Mouse (Mus musculus) embryonic facial prominence, embryonic 13.5 days (tissue): ENCODE data around the gene Itpka. TPM values are rescaled to one million over a fixed set of nuclear protein-coding genes. Genes with fewer than 3 reads are reported as not detected.

Experiments used
- ATAC-seq: fragments of 200-750 bp; cut with Nextera tagmentation; 2 replicates; pipeline ENCODE4 v1.8.0; 2017; ENCODE audit warnings: low read depth; ENCODE audit not compliant: insufficient number of reproducible peaks, insufficient read depth, low FRiP score, low TSS enrichment
- H3K27ac ChIP-seq: fragments of 300-500 bp; sonication (generic); 2 replicates; pipeline ENCODE4 v1.5.1; 2015; ENCODE audit warnings: moderate library complexity, mild to moderate bottlenecking, inconsistent platforms
- H3K27me3 ChIP-seq: fragments of 300-500 bp; sonication (generic); 2 replicates; pipeline ENCODE4 v1.6.1; 2015; ENCODE audit warnings: mild to moderate bottlenecking, inconsistent platforms
- H3K36me3 ChIP-seq: fragments of 300-500 bp; sonication (generic); 2 replicates; pipeline ENCODE4 v1.6.1; 2015; ENCODE audit warnings: mild to moderate bottlenecking, inconsistent platforms
- H3K4me1 ChIP-seq: fragments of 300-500 bp; sonication (generic); 2 replicates; pipeline ENCODE4 v1.6.1; 2015; ENCODE audit warnings: inconsistent platforms
- H3K4me2 ChIP-seq: fragments of 300-500 bp; sonication (generic); 2 replicates; pipeline ENCODE4 v1.6.1; 2015; ENCODE audit warnings: moderate library complexity, mild to moderate bottlenecking, inconsistent platforms
- H3K4me3 ChIP-seq: fragments of 300-500 bp; sonication (generic); 2 replicates; pipeline ENCODE4 v1.5.1; 2015; ENCODE audit warnings: mild to moderate bottlenecking, inconsistent platforms
- H3K9ac ChIP-seq: fragments of 300-500 bp; sonication (generic); 2 replicates; pipeline ENCODE4 v1.6.1; 2015; ENCODE audit warnings: mild to moderate bottlenecking, inconsistent platforms
- H3K9me3 ChIP-seq: fragments of 300-500 bp; sonication (generic); 2 replicates; pipeline ENCODE4 v1.6.1; 2016; ENCODE audit warnings: inconsistent platforms
- WGBS: fragments of 180-500 bp; shearing (Covaris S2); methylation state at CpG from one replicate; pipeline ENCODE4 v1.1.7; 2015; ENCODE audit warnings: mixed read lengths; 5-methylcytosine and 5-hydroxymethylcytosine counted together
- polyA plus RNA-seq: library from polyadenylated mRNA; unstranded; fragments of >200 nt; fragmentation: Nextera tagmentation; extraction: Ambion mirVana; gene quantifications from 2 replicates; pipeline ENCODE4 v1.2.1, GENCODE M21; 2015

Gene Itpka
- polyA plus RNA-seq, 1 experiment from 2014 or later = not detected

DNA sequence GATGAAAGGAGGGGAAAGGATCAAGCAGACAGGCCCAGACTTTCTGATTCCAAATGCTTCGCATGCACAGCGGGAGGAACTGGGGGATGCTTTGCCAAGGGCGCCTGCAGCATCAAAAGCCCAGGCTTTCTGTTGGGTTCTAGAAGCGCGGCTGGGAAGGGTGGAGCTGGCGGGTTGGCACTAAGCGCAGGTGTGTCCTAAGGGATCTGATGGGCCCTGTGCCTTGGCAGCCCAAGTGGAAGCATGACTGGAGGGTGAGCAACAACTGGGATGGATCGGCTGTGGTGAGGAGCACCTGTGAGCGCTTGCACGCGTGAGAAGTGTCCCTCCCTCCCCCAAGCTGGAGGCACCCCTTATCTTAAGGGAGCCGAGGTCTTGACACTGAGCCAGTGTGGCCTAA lies 5.0 kb upstream of the Itpka start:
- no peak overlapping the region for H3K9ac ChIP-seq
- no peak for ATAC-seq
- WGBS = 19% methylated on average over 12 of the region's 12 CpGs

DNA sequence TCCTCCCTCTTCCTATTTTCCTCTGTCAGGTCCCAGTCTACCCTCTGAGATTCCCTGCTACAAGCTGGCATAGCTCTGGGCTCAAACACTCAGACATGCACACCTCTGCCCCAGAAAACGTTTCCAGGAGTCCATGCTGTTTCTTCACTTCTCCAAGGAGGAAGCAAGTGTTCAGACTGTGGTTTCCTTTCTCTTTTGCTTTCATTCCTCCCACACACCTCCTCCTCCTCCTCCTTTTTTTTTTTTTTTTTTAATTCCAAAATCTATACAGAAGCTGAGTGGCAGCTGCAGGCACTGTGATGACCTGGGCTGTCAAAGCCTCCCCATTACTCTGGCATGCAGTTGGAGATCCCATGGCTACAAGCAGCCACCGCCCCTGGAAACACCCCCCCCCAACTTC lies 1.6 kb upstream of the Itpka start:
- Histone ChIP-seq H3K27me3 (peaks cover 64% of the 10 kb centered on the region), H3K4me3 (no peak overlapping the region), H3K36me3 (peaks cover 6% of the 10 kb centered on the region), H3K27ac (no peak overlapping the region), H3K9ac (no peak overlapping the region), H3K9me3 (no peaks in the 10 kb centered on the region), H3K4me2 (no peak overlapping the region), H3K4me1 (peaks cover 41% of the 10 kb centered on the region)
- ATAC-seq = no peak
- 7% methylated on average over 2 of the region's 2 CpGs for WGBS

More for the DNA sequence above, 5.0 kb upstream of the Itpka start:
- Histone ChIP-seq H3K27ac (no peak overlapping the region), H3K9me3 (no peaks in the 10 kb centered on the region), H3K4me2 (no peak overlapping the region), H3K27me3 (peaks cover 30% of the 10 kb centered on the region), H3K4me1 (peaks cover 14% of the 10 kb centered on the region), H3K4me3 (no peak overlapping the region), H3K36me3 (peaks cover 36% of the 10 kb centered on the region)

DNA sequence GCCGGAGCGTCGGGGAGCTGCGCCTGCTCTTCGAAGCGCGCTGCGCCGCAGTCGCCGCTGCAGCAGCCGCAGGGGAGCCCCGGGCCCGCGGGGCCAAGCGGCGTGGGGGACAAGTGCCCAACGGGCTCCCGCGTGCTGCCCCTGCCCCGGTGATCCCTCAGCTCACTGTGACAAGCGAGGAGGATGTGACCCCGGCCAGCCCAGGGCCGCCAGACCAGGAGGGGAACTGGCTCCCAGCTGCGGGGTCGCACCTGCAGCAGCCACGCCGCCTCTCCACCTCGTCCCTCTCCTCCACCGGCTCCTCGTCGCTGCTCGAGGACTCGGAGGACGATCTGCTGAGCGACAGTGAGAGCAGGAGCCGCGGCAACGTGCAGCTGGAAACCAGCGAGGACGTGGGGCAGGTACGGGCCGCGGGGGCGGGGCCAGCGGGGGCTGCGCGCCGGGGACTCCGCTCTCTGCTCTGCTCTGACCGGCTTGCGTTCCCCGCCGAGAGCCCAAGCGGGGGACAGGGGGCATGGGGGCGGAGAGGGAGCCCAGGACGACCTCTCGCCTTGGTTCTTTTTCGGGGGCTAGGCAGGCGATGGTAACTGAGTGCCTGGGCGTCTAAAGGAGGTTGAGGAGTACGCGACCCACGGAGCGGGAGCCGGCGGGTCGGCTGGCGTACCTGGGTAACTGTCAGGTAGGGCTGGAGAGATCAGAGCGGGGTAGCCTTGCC lies 481 bp downstream of the Itpka start:
- Histone ChIP-seq H3K9ac (peak overlapping the region; percentile 69), H3K27ac (no peak overlapping the region), H3K4me1 (peaks cover 37% of the 10 kb centered on the region), H3K4me3 (peak overlapping the region; percentile 68), H3K4me2 (peak overlapping the region; percentile 100), H3K9me3 (no peaks in the 10 kb centered on the region), H3K36me3 (no peaks in the 10 kb centered on the region), H3K27me3 (peaks cover 70% of the 10 kb centered on the region)
- ATAC-seq = no peak
- under 1% methylated on average over 63 of the region's 70 CpGs for WGBS

DNA sequence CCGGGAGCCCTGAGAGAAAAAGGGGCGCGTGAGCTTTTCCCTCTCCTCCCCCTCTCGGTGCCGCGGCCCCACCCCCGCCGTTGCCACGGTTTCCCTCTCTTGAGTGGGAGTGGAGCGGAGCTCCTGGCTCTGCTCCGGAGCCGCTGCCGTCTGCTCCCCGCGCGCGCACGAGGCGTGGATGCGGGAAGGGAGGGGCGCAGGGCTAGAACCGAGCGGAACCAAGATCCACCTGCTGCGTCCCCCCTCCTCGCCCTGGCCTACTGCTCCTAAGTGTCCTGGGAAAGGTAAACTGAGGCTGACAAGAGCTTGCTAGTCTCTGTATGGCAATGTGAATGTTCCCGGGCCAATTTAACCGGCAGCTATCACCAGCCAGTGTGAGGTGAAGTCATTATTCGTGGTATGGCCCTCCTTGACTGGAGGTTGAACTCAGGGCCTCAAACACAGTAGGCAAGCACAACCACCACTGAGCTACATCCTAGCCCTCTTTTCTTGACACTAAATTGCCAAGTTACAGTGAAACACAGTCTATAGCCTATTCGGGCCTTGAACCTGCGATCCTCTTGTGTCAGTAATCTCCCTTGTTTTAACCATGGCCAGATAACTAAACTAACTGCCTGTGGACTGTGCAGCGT lies 1.2 kb downstream of the Itpka start:
- peak overlapping the region; percentile 68 for H3K4me3 ChIP-seq
- ATAC-seq = no peak
- peaks cover 37% of the 10 kb centered on the region for H3K4me1 ChIP-seq
- no peaks in the 10 kb centered on the region for H3K9me3 ChIP-seq
- H3K27ac ChIP-seq = no peak overlapping the region
- WGBS = 7% methylated on average over 29 of the region's 31 CpGs
- H3K4me2 ChIP-seq = peak overlapping the region; percentile 100
- H3K9ac ChIP-seq = peak overlapping the region; percentile 69; the same call in 1 of the 2 replicates
- peaks cover 70% of the 10 kb centered on the region for H3K27me3 ChIP-seq
- no peaks in the 10 kb centered on the region for H3K36me3 ChIP-seq

DNA sequence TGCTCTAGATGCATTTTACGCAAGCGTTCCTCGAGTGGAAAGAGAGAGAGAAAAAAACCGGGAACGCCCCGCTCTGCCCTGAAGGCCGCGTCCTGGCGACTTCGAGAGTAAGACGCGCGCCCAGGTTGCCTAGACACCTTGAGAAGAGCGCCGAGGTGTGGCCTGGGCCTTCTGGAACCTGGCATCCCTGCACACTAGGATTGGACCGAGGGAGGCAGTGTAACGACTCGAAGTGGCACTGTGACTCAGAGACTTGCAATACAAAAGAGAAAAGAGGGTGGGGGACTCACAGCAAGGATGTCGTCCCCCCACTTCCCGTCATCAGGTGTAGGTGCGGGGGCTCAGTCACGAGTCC lies 1.6 kb downstream of the Itpka start:
- Histone ChIP-seq H3K9me3 (no peaks in the 10 kb centered on the region), H3K4me3 (peak overlapping the region; percentile 68), H3K9ac (no peak overlapping the region), H3K27ac (no peak overlapping the region), H3K4me2 (peak overlapping the region; percentile 48), H3K27me3 (peaks cover 72% of the 10 kb centered on the region), H3K4me1 (peaks cover 37% of the 10 kb centered on the region), H3K36me3 (no peaks in the 10 kb centered on the region)
- whole genome bisulfite sequencing = 4% methylated on average over 22 of the region's 22 CpGs
- ATAC-seq = no peak

DNA sequence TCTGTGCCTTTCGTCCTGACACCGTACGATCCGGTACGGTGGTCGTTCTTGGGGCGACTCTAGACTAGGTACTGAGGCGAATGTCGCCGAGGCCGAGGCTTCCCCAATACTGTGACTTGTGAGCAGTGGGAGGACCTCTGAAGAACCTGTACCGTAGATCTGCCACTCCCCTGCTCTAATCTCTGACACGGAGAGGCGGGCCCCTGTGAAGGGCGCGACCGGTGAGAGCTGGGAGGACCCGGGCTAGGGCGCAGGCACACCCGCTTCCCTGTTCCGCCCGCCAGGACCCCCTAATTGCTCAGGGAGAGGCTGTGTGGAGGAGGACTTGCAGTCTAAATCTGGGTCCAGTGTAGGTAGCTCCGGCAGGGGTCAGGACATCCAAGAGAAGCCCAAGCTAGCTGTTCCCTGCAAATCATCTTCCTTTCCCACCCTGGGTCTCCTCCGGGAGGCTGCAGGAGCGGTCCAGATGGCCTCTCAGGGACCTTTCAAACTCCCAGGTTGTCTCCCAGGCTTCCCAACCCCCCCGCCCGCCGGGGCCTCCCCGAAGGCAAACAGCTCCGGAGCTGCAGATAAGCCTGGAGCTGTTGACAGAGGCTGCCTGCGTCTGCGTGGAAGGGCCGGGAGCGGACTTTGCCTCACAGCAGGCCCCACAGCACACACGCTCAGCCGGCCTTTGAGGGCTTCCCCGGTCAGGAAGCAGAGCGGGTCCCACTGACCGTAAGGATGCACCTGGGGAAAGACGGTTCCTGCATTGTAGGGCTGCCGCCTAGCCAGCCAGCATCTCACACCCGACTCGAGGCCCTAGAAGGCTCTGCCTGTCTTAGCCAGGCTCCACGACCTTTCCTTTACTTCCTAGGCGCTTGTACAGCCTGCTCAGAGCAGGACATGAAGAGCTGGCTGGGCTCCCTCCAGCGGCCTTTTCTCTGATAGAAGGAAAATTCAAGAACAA lies 2.3 kb downstream of the Itpka start:
- Histone ChIP-seq H3K27me3 (peaks cover 79% of the 10 kb centered on the region), H3K9ac (no peak overlapping the region), H3K4me2 (peak overlapping the region; percentile 48), H3K36me3 (no peaks in the 10 kb centered on the region), H3K27ac (no peak overlapping the region), H3K4me3 (peak overlapping the region; percentile 68), H3K9me3 (no peaks in the 10 kb centered on the region), H3K4me1 (peaks cover 37% of the 10 kb centered on the region)
- 5% methylated on average over 46 of the region's 46 CpGs for WGBS
- no peak for ATAC-seq

DNA sequence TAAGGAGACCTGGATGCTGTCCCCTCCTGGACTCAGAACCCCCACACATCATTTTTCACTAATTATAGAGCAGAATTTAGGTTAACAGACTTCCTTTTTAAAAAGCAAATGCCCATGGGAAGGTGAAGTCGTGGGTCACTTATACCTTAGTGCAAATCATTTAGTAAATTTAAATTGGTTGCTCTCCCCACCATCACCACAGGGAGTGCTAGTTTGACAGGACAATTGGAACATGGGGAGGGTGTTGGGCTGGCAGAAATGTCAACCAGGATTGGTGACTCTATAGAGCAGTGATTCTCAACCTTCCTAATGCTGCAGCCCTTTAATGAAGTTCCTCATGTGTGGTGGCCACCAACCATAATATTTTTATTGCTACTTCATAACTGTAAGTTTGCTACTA lies 3.1 kb downstream of the Itpka start:
- peaks cover 84% of the 10 kb centered on the region for H3K27me3 ChIP-seq
- H3K36me3 ChIP-seq = no peaks in the 10 kb centered on the region
- H3K4me3 ChIP-seq = no peak overlapping the region
- no peak overlapping the region for H3K27ac ChIP-seq
- ATAC-seq = no peak
- 10% methylated on average over 1 of the region's 1 CpGs for WGBS
- H3K9me3 ChIP-seq = no peaks in the 10 kb centered on the region
- H3K4me1 ChIP-seq = peaks cover 37% of the 10 kb centered on the region
- no peak overlapping the region for H3K9ac ChIP-seq
- no peak overlapping the region for H3K4me2 ChIP-seq

DNA sequence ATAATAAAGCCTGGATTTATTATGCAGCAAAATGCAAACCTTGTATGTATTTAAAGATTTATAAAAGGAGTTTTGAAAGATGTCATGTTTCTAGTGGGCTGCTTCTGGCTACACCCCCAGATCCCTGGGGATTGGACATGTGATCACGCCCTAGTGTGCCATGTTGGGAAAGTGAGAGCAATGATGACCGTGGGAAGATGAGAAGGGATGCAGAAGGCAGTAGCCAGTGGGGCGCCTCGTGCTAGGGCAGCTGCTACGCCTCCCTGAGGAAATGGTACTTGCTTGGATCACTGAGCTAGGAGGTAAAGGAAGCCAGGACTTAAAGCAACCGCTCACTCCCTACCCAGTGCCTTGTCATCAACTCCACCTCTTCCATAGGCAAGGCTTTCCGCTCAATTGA lies 5.4 kb downstream of the Itpka start:
- Histone ChIP-seq H3K9me3 (no peaks in the 10 kb centered on the region), H3K36me3 (no peaks in the 10 kb centered on the region), H3K27me3 (peaks cover 96% of the 10 kb centered on the region), H3K4me1 (peaks cover 25% of the 10 kb centered on the region), H3K4me3 (no peak overlapping the region), H3K9ac (no peak overlapping the region), H3K4me2 (no peak overlapping the region), H3K27ac (no peak overlapping the region)
- ATAC-seq = no peak
- WGBS = 79% methylated on average over 7 of the region's 7 CpGs

DNA sequence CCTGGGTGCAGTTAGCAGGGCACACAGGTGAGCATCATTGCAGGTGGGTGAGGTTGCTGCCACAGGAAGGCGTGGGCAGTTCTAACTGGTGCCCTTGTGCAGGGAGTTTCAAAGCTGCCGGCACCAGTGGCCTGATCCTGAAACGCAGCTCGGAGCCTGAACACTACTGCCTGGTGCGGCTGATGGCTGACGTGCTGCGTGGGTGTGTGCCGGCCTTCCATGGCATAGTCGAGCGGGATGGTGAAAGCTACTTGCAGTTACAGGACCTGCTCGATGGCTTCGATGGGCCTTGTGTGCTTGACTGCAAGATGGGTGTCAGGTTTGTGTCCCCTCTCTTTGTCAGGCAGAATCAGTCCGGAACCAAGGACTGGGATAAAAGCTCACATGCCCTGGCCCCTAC lies 7.1 kb downstream of the Itpka start:
- Histone ChIP-seq H3K9ac (no peak overlapping the region), H3K36me3 (no peaks in the 10 kb centered on the region), H3K4me1 (peaks cover 8% of the 10 kb centered on the region), H3K4me3 (no peak overlapping the region), H3K27ac (no peak overlapping the region), H3K27me3 (peaks cover 96% of the 10 kb centered on the region), H3K9me3 (no peaks in the 10 kb centered on the region), H3K4me2 (no peak overlapping the region)
- ATAC-seq = no peak
- 83% methylated on average over 13 of the region's 13 CpGs for WGBS

DNA sequence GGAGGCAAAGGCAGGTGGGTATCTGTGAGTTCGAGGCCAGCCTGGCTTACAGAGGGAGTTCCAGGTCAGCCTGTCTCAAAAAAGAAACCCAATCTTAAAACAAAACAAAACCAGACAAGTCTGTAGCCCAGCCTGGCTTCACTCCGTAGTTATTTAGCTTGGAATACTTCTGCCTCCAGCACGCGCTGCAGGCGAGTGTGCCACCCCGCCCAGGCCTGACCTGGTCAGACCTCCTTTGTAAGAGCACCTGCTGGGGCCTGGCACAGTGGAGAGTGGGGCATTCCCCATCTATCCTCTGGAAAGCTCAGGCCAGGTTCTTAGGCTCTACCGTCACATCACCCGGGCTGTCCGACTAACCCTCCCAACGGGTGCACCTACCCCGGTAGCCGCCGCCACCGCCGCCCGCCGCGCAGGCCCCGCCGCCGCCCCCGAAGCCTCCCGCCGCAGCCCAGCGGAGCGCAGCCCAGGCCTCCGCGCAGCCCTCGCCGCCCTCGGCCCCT lies 15.5 kb downstream of the Itpka start:
- Histone ChIP-seq H3K36me3 (no peaks in the 10 kb centered on the region), H3K9ac (peak overlapping the region; percentile 69), H3K4me2 (peak overlapping the region; percentile 100), H3K27ac (no peak overlapping the region), H3K27me3 (peaks cover 93% of the 10 kb centered on the region), H3K4me3 (peak overlapping the region; percentile 63), H3K4me1 (peaks cover 15% of the 10 kb centered on the region), H3K9me3 (no peaks in the 10 kb centered on the region)
- ATAC-seq = no peak
- 2% methylated on average over 31 of the region's 31 CpGs for WGBS

DNA sequence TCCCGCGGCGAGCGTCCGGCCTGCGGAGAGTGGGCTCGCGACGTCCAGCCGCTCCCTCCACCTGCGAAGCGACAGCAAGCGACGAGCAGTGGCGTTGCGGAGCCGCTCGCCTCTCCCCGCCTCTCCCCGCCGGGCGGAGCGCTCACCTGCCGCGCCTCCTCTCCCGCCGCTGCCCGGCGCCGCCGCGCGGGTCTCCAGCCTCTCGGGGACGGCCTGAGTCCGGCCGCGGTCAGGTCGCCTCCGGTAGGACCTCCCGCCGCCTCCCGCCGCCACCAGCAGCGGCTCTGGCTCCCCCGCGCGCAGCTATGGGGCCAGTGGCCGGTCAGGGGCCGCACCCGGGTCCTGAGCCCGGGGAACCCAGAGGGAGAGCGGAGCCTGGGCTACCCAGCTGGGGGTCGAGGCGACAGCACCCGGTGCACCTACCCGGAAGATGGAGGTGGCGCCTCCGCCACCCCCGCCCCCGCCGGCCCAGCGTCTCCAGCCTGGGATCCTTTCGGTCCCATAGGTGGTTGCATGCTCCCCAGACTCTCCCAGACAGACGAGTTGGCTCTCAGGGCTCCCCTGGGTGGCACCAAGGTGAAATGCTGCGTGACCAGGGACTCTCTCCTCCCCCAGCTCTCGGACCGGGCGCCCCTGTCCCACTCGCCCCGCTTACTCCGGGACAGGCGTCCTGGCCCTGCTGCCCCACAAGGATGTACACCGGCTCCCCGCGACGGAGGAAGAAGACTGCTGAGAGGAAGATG lies 16.1 kb downstream of the Itpka start:
- H3K4me1 ChIP-seq = peaks cover 15% of the 10 kb centered on the region
- ATAC-seq = no peak
- no peak overlapping the region for H3K27ac ChIP-seq
- H3K9me3 ChIP-seq = no peaks in the 10 kb centered on the region
- peak overlapping the region; percentile 100 for H3K4me2 ChIP-seq
- H3K9ac ChIP-seq = peak overlapping the region; percentile 69
- H3K27me3 ChIP-seq = peaks cover 87% of the 10 kb centered on the region
- under 1% methylated on average over 68 of the region's 77 CpGs for WGBS
- H3K36me3 ChIP-seq = peaks cover under 1% of the 10 kb centered on the region
- H3K4me3 ChIP-seq = peak overlapping the region; percentile 63
